9 mouse cellular contexts compared by ENCODE assay signal in the genomic region with DNA sequence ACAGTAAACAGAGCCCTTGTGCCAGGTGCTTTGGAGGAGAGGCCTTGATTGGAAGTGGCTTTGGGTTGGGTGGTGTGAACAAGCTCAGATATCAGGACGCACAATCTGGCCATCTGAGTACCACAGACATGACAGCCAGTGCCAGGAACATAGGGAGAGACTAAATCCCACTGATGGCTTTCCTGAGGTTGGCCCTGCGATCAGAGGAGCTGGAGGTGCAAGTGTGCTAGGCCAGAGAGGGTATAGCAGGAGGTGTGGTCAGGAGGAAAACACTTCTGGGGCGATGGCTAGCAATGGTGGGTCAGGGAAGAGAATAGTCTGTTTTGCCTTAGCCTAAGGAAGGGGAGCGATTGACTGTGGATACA. TPM values are rescaled to one million over a fixed set of nuclear protein-coding genes. Genes with fewer than 3 reads are reported as not detected.
DNase-seq lines count a peak whose midpoint lies in the region; ATAC-seq and TF ChIP-seq lines count a peak whose summit lies in the region.
"Had no signal": no experiment of that assay in that cellular context is flagged by ENCODE, and none has a peak within 500 bp of the region (broad histone marks: within the 10 kb centered on the region; RNA-seq: fewer than 3 reads in every experiment).

No protein-coding gene starts in this region.

- H3K9me3 ChIP-seq in limb, embryonic 15.5 days = no peaks in the 10 kb centered on the region

- H3K27me3 ChIP-seq in cerebellum, adult 2 months (ENCODE audit: control insufficient read depth, insufficient read depth, low read length) = no peaks in the 10 kb centered on the region
- peaks cover 22% of the 10 kb centered on the region; the same call in 1 of the 2 replicates for H3K27me3 ChIP-seq in limb, embryonic 15.5 days

- intact Hi-C loops in gastrocnemius, adult 2 months (cut with DNase I) = no loop called here

- no peak for ATAC-seq in limb, embryonic 15.5 days (ENCODE audit: insufficient number of reproducible peaks, low FRiP score, low TSS enrichment, low read depth)

- no peak overlapping the region for H3K27ac ChIP-seq in cerebellum, adult 2 months (ENCODE audit: insufficient read depth, low read length)
- H3K27ac ChIP-seq in limb, embryonic 15.5 days = no peak overlapping the region
- no peak overlapping the region for H3K27ac ChIP-seq in gastrocnemius, adult 2 months

- no peak overlapping the region for H3K9ac ChIP-seq in limb, embryonic 15.5 days

- peak overlapping the region; percentile 86 for H3K4me3 ChIP-seq in cerebellum, adult 2 months (replicated peaks; ENCODE audit: insufficient read depth, low read depth, low read length)
- peak overlapping the region; percentile 63 for H3K4me3 ChIP-seq in limb, embryonic 15.5 days
- H3K4me3 ChIP-seq in gastrocnemius, adult 2 months = no peak overlapping the region

- TF ChIP-seq POLR2A in cerebellum, adult 2 months (IDR thresholded peaks at IDR 0.05; ENCODE audit: borderline replicate concordance, insufficient read depth, low read length) = no peak

- WGBS in cerebellum, adult 2 months = 32% methylated on average over 4 of the region's 4 CpGs
- 49% methylated on average over 4 of the region's 4 CpGs for WGBS in limb, embryonic 15.5 days

- DNase-seq in cerebellum, adult 2 months = peak; percentile 29 to 48
- DNase-seq in cerebellum, adult 9-11 months = no peak
- DNase-seq in testis, postnatal 10 days (ENCODE audit: low spot score) = peak; percentile 26
- DNase-seq in testis, postnatal 14 days (ENCODE audit: low spot score) = no peak
- no peak for DNase-seq in gastrocnemius, postnatal 10 days
- DNase-seq in gastrocnemius, adult 2 months = no peak
- DNase-seq in ovary, postnatal 14 days (ENCODE audit: low spot score) = no peak

- H3K36me3 ChIP-seq in limb, embryonic 15.5 days = peaks cover 34% of the 10 kb centered on the region

- H3K4me2 ChIP-seq in limb, embryonic 15.5 days = peak overlapping the region; percentile 90

- TF ChIP-seq CTCF in cerebellum, adult 2 months (IDR thresholded peaks at IDR 0.05; ENCODE audit: borderline replicate concordance, insufficient read depth, low read depth, low read length) = no peak
- no peak for TF ChIP-seq CTCF in gastrocnemius, adult 2 months (IDR thresholded peaks at IDR 0.05)

- peaks cover 12% of the 10 kb centered on the region; the same call in 1 of the 2 replicates for H3K4me1 ChIP-seq in cerebellum, adult 2 months (ENCODE audit: control insufficient read depth, insufficient read depth, low read length)
- peaks cover 33% of the 10 kb centered on the region for H3K4me1 ChIP-seq in limb, embryonic 15.5 days

RNA-seq across cellular contexts. Expression of a gene that starts 1.3 kb away (rescaled TPM):
- 30.9 and 31.3 TPM in 2 replicates for polyA plus RNA-seq in cerebellum, adult 2 months (2012; rRNA removed)
- 12.7 and 17.1 TPM in 2 replicates for polyA plus RNA-seq in limb, embryonic 15.5 days (2015; fragmentation: Nextera tagmentation; extraction: Ambion mirVana)
- total RNA-seq in gastrocnemius, postnatal 10 days (2021) = 1 to 10 TPM in 1 of 2 experiments, under 1 TPM in 1; 0.85 to 1.5 TPM
- not detected for total RNA-seq in gastrocnemius, adult 2 months (2021)

RNA-seq across cellular contexts. Expression of a gene that starts 30.8 kb away (rescaled TPM):
- 1.1 and 1.6 TPM in 2 replicates for polyA plus RNA-seq in cerebellum, adult 2 months (2012; rRNA removed)
- polyA plus RNA-seq in limb, embryonic 15.5 days (2015; fragmentation: Nextera tagmentation; extraction: Ambion mirVana) = 25.4 and 28.5 TPM in 2 replicates
- 1 to 10 TPM; 2.0 to 2.5 TPM for total RNA-seq in gastrocnemius, postnatal 10 days (2021)
- total RNA-seq in gastrocnemius, adult 2 months (2021) = not detected
- total RNA-seq: gastrocnemius, adult 18-20 months had no signal

RNA-seq across cellular contexts. Expression of a gene that starts 40.9 kb away (rescaled TPM):
- polyA plus RNA-seq in cerebellum, adult 2 months (2012; rRNA removed) = 44.5 and 55.5 TPM in 2 replicates
- polyA plus RNA-seq in limb, embryonic 15.5 days (2015; fragmentation: Nextera tagmentation; extraction: Ambion mirVana) = 560 and 613 TPM in 2 replicates
- total RNA-seq in gastrocnemius, postnatal 10 days (2021) = 100 to 1,000 TPM; 143 to 189 TPM
- 100 to 1,000 TPM in 1 of 2 experiments, 10 to 100 TPM in 1; 71.2 to 113 TPM for total RNA-seq in gastrocnemius, adult 2 months (2021)

RNA-seq across cellular contexts. Expression of a gene that starts 47.0 kb away (rescaled TPM):
- polyA plus RNA-seq in cerebellum, adult 2 months (2012; rRNA removed) = 66.2 and 67.0 TPM in 2 replicates
- 113 and 182 TPM in 2 replicates for polyA plus RNA-seq in limb, embryonic 15.5 days (2015; fragmentation: Nextera tagmentation; extraction: Ambion mirVana)
- total RNA-seq in gastrocnemius, postnatal 10 days (2021) = 100 to 1,000 TPM in 1 of 2 experiments, 10 to 100 TPM in 1; 94.0 to 102 TPM
- total RNA-seq in gastrocnemius, adult 2 months (2021) = 10 to 100 TPM; 32.4 to 41.1 TPM

Comparison
In these comparisons a context has a peak if more than half of its experiments do, and no peak if none do; other contexts are left out.
1. DNase-seq: peak in cerebellum, adult 2 months (2 of 2) and testis, postnatal 10 days (single experiment); none in cerebellum, adult 9-11 months (single experiment), testis, postnatal 14 days (single experiment), gastrocnemius, postnatal 10 days (single experiment), gastrocnemius, adult 2 months (single experiment) and ovary, postnatal 14 days (single experiment).